Mouse (Mus musculus) T-helper 2 cell (primary cell): ENCODE results near the gene Ascl4.

Source experiments
- in situ Hi-C: fragments of 300-600 bp; cut with MboI, MseI; formaldehyde crosslinking; loops from one replicate; pipeline ENCODE4 v1.15.1; 2025; ENCODE audit warnings: high pct_unique_total_duplicates

Ascl4 gene

DNA sequence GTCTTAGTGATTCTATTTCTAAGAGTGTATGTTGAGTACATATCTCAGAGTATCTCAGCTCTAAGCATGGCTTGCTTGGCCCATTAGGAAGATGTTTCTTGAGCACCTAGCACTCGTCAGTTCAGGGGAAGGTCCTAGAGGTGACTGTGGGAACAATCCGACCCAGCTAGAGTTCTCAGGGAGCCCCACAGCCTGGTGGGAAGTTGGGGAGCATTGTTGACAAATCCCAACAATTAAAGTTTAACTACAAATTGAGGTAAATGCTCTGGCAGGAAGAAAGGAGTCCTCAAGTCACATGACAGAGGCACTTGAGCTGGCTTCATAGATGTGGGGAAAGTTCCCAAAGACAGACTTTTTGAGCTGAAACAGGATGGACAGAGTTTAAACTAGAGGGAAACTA lies 41.2 kb downstream of the Ascl4 start:
- in situ Hi-C loops = loop anchor here (5.0 kb wide), 1 partner anchor 479 kb away; no protein-coding TSS in a partner anchor

DNA sequence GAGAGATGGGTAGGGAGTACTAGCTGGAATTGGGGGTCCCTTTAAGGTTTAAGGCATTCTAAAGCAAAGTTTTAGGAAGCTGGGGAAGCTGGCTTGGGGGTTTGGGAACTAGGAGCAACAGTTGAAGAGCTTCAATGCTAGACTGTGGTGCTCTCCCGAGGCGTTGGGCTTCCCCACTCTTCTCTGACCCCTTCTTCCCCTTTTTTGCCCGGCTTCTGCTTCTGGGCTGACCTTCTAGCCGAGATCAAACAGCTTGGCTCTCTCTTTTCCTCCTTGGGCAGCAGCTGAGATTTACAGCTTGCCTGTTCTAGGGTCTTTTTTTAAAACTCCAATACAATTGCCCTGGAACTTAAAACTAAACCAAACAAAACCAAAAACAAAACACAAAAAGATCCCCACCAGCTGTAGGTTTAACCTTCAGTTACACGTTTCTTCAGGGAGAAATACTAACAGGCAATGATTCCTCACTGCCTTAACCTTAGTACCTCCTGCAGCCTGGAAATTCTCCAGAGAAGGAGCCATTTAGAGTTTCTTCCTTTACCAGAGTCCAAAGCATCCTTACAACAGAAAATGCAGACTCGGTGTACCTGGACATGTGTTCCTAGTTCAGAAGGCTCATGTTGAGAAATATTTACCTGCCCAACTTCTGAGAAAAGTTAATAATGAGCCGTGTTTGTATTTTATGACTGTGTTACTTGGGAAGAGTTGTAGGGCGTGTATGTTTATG lies 42.6 kb downstream of the Ascl4 start:
- in situ Hi-C loops = loop anchor here (5.0 to 10.0 kb wide), 2 partner anchors 335 to 477 kb away; partner anchors contain the start of gene Timp3

DNA sequence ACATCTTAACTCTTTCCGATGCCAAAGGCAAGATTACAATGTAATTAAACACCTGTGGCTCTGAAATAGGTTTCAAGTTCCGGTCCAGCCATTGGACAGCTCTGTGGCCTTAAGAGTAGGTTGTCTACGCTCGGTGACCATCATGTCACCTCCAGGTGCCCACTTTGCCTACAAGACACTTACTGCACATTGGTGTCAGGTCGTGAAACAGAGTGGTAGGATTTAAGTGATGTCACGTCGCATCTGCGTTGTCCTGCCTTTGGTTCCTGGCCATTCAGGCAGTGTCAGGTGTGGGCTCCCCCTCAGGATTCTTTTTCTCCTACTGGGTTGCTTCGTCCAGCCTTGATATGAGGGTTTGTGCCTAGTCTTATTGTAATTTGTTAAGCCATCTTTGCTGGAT lies 44.3 kb downstream of the Ascl4 start:
- in situ Hi-C loops = loop anchor here (10.0 kb wide), 1 partner anchor 333 kb away; the partner anchor contains the start of gene Timp3

DNA sequence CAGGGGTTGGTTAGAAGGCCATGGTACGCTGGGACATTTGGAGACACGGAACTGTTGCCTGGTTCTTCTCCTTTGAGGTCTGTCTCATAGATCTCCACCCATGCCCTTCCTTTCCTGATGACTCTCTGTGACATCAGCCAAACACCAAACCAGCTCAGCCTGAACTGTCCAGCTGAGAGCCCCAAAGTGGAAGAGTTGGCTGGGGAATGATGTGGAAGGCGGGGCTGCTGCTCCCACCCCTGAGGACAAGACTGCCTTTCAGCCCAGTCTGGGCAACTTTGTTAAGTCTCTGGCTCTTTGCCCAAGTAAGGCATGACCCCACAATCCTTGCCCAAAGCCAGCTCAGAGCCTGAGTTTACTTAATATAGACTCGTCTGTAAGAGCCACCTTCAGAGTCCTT lies 45.4 kb downstream of the Ascl4 start:
- in situ Hi-C loops = loop anchor here (10.0 kb wide), 1 partner anchor 332 kb away; the partner anchor contains the start of gene Timp3

DNA sequence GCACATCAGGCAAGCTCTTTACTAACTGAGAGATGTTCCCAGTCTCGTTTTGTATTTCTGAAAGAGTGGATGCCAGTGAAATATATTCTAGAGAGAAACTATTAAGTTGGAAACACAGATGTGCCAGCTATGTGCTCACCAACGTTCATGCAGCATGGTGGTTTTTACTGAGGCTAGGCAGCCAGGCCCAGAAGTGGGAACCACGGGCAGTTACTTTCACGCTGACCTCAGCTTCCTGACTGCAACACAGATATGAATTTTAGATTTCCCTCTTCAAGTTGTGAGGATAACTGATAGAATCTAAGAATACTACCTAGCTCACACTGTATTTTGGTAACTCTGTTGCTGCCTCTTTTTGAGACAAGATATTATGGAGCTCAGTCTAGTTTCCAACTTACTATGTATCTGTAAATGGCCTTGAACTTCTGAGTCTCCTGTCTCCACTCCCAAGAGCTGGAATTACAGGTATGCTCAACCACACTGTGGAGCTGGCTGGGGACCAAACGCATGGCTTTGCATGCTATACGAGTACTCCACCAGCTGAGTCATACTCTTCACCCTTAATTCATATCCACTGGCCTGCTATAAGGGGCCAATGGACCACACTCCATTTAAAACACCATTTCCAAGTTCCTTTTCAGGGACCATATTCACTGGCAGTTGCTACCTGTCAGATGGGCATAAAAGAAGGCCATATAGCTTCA lies 62.1 kb downstream of the Ascl4 start:
- in situ Hi-C loops = no loop called here

DNA sequence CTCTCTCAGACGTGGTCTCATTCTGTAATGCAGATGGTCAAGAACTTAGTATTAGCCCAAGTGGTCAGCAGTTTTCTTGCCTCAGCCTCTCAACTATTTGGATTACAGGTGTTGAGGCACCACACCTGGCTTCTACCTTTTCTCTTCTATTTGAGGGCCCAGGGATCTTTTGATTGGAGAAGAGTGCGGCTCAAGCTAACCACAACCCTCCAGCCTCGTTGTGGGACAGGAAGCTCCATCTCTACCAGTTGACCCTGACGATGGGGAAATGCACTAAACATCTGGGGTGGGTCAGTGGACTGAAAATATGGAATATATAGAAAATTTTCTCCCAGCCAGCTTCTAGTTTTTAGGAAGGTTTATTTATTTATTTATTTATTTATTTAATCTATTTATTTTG lies 64.9 kb downstream of the Ascl4 start:
- in situ Hi-C loops = no loop called here

DNA sequence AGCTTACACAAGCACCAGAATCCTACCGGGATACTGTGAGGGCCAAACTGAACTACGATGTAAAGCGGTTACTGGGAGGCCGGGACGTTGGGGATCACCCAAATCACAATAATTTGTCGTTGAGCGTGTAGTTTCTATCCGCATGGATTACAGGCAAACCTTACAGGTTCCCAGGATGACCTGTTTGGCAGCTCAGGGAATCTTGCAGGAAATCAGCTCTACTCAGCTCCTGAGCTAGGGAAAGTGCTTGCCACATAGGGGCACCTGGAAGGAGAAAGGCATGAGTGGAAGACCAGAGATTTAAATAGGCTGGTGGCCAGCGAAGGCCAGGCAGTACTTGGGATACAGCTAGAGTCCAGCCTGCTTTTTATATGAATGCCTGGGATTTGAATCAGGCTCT lies 66.4 kb downstream of the Ascl4 start:
- in situ Hi-C loops = no loop called here

DNA sequence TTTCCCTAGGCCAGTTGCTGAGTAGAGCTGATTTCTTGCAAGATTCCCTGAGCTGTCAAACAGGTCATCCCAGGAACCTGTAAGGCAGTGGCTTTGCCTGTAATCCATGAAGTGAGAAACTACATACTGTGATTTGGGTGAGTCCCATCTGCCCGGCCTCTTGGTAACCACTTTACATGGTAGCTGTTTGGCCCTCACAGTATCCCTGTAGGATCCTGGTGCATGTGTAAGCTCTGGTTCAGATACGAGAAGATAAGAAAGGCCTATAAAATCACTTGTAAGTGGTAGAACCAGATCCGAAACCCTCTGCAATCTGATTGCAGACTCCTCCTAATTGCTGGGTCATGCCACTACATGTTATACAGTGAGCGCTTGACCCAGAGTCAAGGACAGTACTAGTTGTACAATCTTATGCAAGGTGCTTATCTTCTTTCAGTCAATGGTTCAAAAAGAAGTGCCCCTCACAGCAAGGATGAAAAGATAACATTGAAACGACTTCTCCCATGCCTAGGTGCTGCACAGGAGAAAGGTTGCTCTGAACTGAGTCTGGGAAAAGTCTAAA lies 67.1 kb downstream of the Ascl4 start:
- in situ Hi-C loops = no loop called here
